Mouse (Mus musculus): ENCODE measurements at regions not wholly inside any gene's neighbourhood (a gene's known extent, or its start where the extent isn't known, plus 50 kb on each side); places are given as distances from the start of the nearest gene placed in this dataset.
A peak's percentile ranks its signal among the peaks of the same experiment; 100 is the strongest.

- Histone ChIP-seq H3K36me3 (replicated peaks; ENCODE audit: control insufficient read depth, insufficient read depth, low read depth, low read length) (no peaks in the 10 kb centered on the region), H3K27ac (replicated peaks; ENCODE audit: low read depth, low read length) (no peak overlapping the region), H3K9me3 (replicated peaks; ENCODE audit: control insufficient read depth, low read length) (no peaks in the 10 kb centered on the region), H3K4me2 (ENCODE audit: low read depth, low read length) (no peak overlapping the region), H3K4me1 (ENCODE audit: control insufficient read depth, insufficient read depth, low read length) (no peaks in the 10 kb centered on the region), H3K4me3 (ENCODE audit: low read depth, low read length) (no peak overlapping the region), H3K9ac (replicated peaks; ENCODE audit: low read length) (no peak overlapping the region), H3K27me3 (ENCODE audit: control insufficient read depth, insufficient read depth, low read length) (no peaks in the 10 kb centered on the region)
- 90% methylated on average over 5 of the region's 5 CpGs for WGBS
- ATAC-seq (replicated peaks; ENCODE audit: insufficient number of reproducible peaks, low FRiP score, low TSS enrichment, low read depth): no peak
- no peak for DNase-seq (ENCODE audit: low spot score)
Measured at GRCm38 (mm10) chr8:37048912-37049692, 55.7 kb downstream of the AI429214 start.

GRCm38 (mm10) chr8:37049969-37050683, 56.7 kb downstream of the AI429214 start:
- Histone ChIP-seq H3K4me2 (ENCODE audit: low read depth, low read length) (no peak overlapping the region), H3K9ac (replicated peaks; ENCODE audit: low read length) (no peak overlapping the region), H3K27ac (replicated peaks; ENCODE audit: low read depth, low read length) (no peak overlapping the region), H3K4me1 (ENCODE audit: control insufficient read depth, insufficient read depth, low read length) (no peaks in the 10 kb centered on the region), H3K36me3 (replicated peaks; ENCODE audit: control insufficient read depth, insufficient read depth, low read depth, low read length) (no peaks in the 10 kb centered on the region), H3K9me3 (replicated peaks; ENCODE audit: control insufficient read depth, low read length) (no peaks in the 10 kb centered on the region), H3K27me3 (ENCODE audit: control insufficient read depth, insufficient read depth, low read length) (no peaks in the 10 kb centered on the region), H3K4me3 (ENCODE audit: low read depth, low read length) (no peak overlapping the region)
- WGBS: 86% methylated on average over 6 of the region's 6 CpGs
- ATAC-seq (replicated peaks; ENCODE audit: insufficient number of reproducible peaks, low FRiP score, low TSS enrichment, low read depth) (no peak), DNase-seq (ENCODE audit: low spot score) (no peak)

DNA sequence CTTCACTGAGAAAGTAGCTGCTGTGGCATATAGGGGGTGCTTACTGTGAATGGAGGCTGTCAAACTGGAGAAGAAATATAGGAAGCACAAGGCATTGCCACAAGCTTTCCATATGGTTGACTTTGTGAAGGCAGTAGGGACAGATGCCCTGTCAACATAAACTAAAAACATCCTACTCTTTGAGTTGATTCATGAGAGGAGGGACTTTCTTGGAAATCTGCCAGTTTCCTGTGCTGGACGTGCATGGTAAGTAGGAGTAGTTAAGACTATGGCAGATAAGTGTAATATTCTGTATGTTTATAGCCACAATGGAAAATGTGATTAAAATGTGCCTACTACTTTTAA, 57.3 kb downstream of the AI429214 start:
- H3K4me3 ChIP-seq (ENCODE audit: low read depth, low read length): no peak overlapping the region
- H3K27me3 ChIP-seq (ENCODE audit: control insufficient read depth, insufficient read depth, low read length): no peaks in the 10 kb centered on the region
- no peak overlapping the region for H3K9ac ChIP-seq (replicated peaks; ENCODE audit: low read length)
- no peaks in the 10 kb centered on the region for H3K4me1 ChIP-seq (ENCODE audit: control insufficient read depth, insufficient read depth, low read length)
- no peak overlapping the region for H3K4me2 ChIP-seq (ENCODE audit: low read depth, low read length)
- 60% methylated on average over 1 of the region's 1 CpGs for WGBS
- DNase-seq (ENCODE audit: low spot score): no peak
- H3K9me3 ChIP-seq (replicated peaks; ENCODE audit: control insufficient read depth, low read length): no peaks in the 10 kb centered on the region
- no peak overlapping the region for H3K27ac ChIP-seq (replicated peaks; ENCODE audit: low read depth, low read length)
- no peak for ATAC-seq (replicated peaks; ENCODE audit: insufficient number of reproducible peaks, low FRiP score, low TSS enrichment, low read depth)
- no peaks in the 10 kb centered on the region for H3K36me3 ChIP-seq (replicated peaks; ENCODE audit: control insufficient read depth, insufficient read depth, low read depth, low read length)

GRCm38 (mm10) chr8:37056376-37056775, 63.0 kb downstream of the AI429214 start:
- no peaks in the 10 kb centered on the region for H3K4me1 ChIP-seq (ENCODE audit: control insufficient read depth, insufficient read depth, low read length)
- no peak overlapping the region for H3K27ac ChIP-seq (replicated peaks; ENCODE audit: low read depth, low read length)
- no peak overlapping the region for H3K4me2 ChIP-seq (ENCODE audit: low read depth, low read length)
- H3K4me3 ChIP-seq (ENCODE audit: low read depth, low read length): no peak overlapping the region
- ATAC-seq (replicated peaks; ENCODE audit: insufficient number of reproducible peaks, low FRiP score, low TSS enrichment, low read depth): no peak
- no peaks in the 10 kb centered on the region for H3K36me3 ChIP-seq (replicated peaks; ENCODE audit: control insufficient read depth, insufficient read depth, low read depth, low read length)
- no peak overlapping the region for H3K9ac ChIP-seq (replicated peaks; ENCODE audit: low read length)
- no peak for DNase-seq (ENCODE audit: low spot score)
- WGBS: 85% methylated on average over 3 of the region's 3 CpGs
- H3K27me3 ChIP-seq (ENCODE audit: control insufficient read depth, insufficient read depth, low read length): no peaks in the 10 kb centered on the region
- no peaks in the 10 kb centered on the region for H3K9me3 ChIP-seq (replicated peaks; ENCODE audit: control insufficient read depth, low read length)

GRCm38 (mm10) chr8:37058390-37058789, 65.0 kb downstream of the AI429214 start:
- no peaks in the 10 kb centered on the region for H3K4me1 ChIP-seq (ENCODE audit: control insufficient read depth, insufficient read depth, low read length)
- H3K36me3 ChIP-seq (replicated peaks; ENCODE audit: control insufficient read depth, insufficient read depth, low read depth, low read length): no peaks in the 10 kb centered on the region
- H3K4me2 ChIP-seq (ENCODE audit: low read depth, low read length): no peak overlapping the region
- no peak overlapping the region for H3K27ac ChIP-seq (replicated peaks; ENCODE audit: low read depth, low read length)
- H3K4me3 ChIP-seq (ENCODE audit: low read depth, low read length): no peak overlapping the region
- H3K9me3 ChIP-seq (replicated peaks; ENCODE audit: control insufficient read depth, low read length): no peaks in the 10 kb centered on the region
- DNase-seq (ENCODE audit: low spot score) (no peak), ATAC-seq (replicated peaks; ENCODE audit: insufficient number of reproducible peaks, low FRiP score, low TSS enrichment, low read depth) (no peak)
- 79% methylated on average over 6 of the region's 6 CpGs for WGBS
- no peak overlapping the region for H3K9ac ChIP-seq (replicated peaks; ENCODE audit: low read length)
- no peaks in the 10 kb centered on the region for H3K27me3 ChIP-seq (ENCODE audit: control insufficient read depth, insufficient read depth, low read length)

- DNase-seq (ENCODE audit: low spot score): peak; percentile 95
- Histone ChIP-seq H3K27me3 (ENCODE audit: control insufficient read depth, insufficient read depth, low read length) (no peaks in the 10 kb centered on the region), H3K4me3 (ENCODE audit: low read depth, low read length) (no peak overlapping the region), H3K4me1 (ENCODE audit: control insufficient read depth, insufficient read depth, low read length) (no peaks in the 10 kb centered on the region), H3K9me3 (replicated peaks; ENCODE audit: control insufficient read depth, low read length) (no peaks in the 10 kb centered on the region), H3K4me2 (ENCODE audit: low read depth, low read length) (no peak overlapping the region), H3K36me3 (replicated peaks; ENCODE audit: control insufficient read depth, insufficient read depth, low read depth, low read length) (no peaks in the 10 kb centered on the region), H3K9ac (replicated peaks; ENCODE audit: low read length) (no peak overlapping the region), H3K27ac (replicated peaks; ENCODE audit: low read depth, low read length) (no peak overlapping the region)
- 28% methylated on average over 13 of the region's 13 CpGs for WGBS
- 0 out of 2 replicates have a peak, but pooled peaks have one; percentile 70 for ATAC-seq (replicated peaks; ENCODE audit: insufficient number of reproducible peaks, low FRiP score, low TSS enrichment, low read depth)
Measured at GRCm38 (mm10) chr8:37062012-37062944, 68.9 kb downstream of the AI429214 start.

- DNase-seq (ENCODE audit: low spot score) (peak; percentile 88), ATAC-seq (replicated peaks; ENCODE audit: insufficient number of reproducible peaks, low FRiP score, low TSS enrichment, low read depth) (no peak)
- H3K4me2 ChIP-seq (ENCODE audit: low read depth, low read length): no peak overlapping the region
- no peaks in the 10 kb centered on the region for H3K27me3 ChIP-seq (ENCODE audit: control insufficient read depth, insufficient read depth, low read length)
- no peak overlapping the region for H3K27ac ChIP-seq (replicated peaks; ENCODE audit: low read depth, low read length)
- no peak overlapping the region for H3K9ac ChIP-seq (replicated peaks; ENCODE audit: low read length)
- H3K4me1 ChIP-seq (ENCODE audit: control insufficient read depth, insufficient read depth, low read length): no peaks in the 10 kb centered on the region
- no peak overlapping the region for H3K4me3 ChIP-seq (ENCODE audit: low read depth, low read length)
- H3K36me3 ChIP-seq (replicated peaks; ENCODE audit: control insufficient read depth, insufficient read depth, low read depth, low read length): no peaks in the 10 kb centered on the region
- 19% methylated on average over 12 of the region's 12 CpGs for WGBS
- H3K9me3 ChIP-seq (replicated peaks; ENCODE audit: control insufficient read depth, low read length): no peaks in the 10 kb centered on the region
Measured at GRCm38 (mm10) chr8:37063764-37064331, 70.4 kb downstream of the AI429214 start.
